Mouse (Mus musculus) midbrain, embryonic 14.5 days (tissue): ENCODE measurements around the gene Atxn1. TPM values are rescaled to one million over a fixed set of nuclear protein-coding genes. Genes with fewer than 3 reads are reported as not detected.

ENCODE experiments used
- ATAC-seq: fragments of 200-750 bp; cut with Nextera tagmentation; 2 replicates; pipeline ENCODE4 v1.8.0; 2017; ENCODE audit warnings: moderate number of reproducible peaks, moderate library complexity; ENCODE audit not compliant: low FRiP score, low TSS enrichment
- DNase-seq: peaks from one replicate; pipeline ENCODE4 v3.0.0-alpha.2; 2015
- H3K27ac ChIP-seq: fragments of 300-500 bp; sonication (generic); replicated peaks from 2 replicates; pipeline ENCODE4 v1.5.1; 2014; ENCODE audit warnings: mild to moderate bottlenecking, low read depth, low read length, moderate library complexity
- H3K27me3 ChIP-seq: fragments of 300-500 bp; sonication (generic); 2 replicates; pipeline ENCODE4 v1.6.1; 2014; ENCODE audit warnings: low read length, control low read depth, mixed read lengths; ENCODE audit not compliant: control insufficient read depth, insufficient read depth
- H3K36me3 ChIP-seq: fragments of 300-500 bp; sonication (generic); 2 replicates; pipeline ENCODE4 v1.6.1; 2014; ENCODE audit warnings: low read length, control low read depth; ENCODE audit not compliant: control insufficient read depth, insufficient read depth
- H3K4me1 ChIP-seq: fragments of 300-500 bp; sonication (generic); 2 replicates; pipeline ENCODE4 v1.6.1; 2014; ENCODE audit warnings: mild to moderate bottlenecking, antibody characterized with exemption, low read length, control low read depth; ENCODE audit not compliant: control insufficient read depth, insufficient read depth
- H3K4me2 ChIP-seq: fragments of 300-500 bp; sonication (generic); 2 replicates; pipeline ENCODE4 v1.6.1; 2014; ENCODE audit warnings: mild to moderate bottlenecking, low read length, moderate library complexity
- H3K4me3 ChIP-seq: fragments of 300-500 bp; sonication (generic); replicated peaks from 2 replicates; pipeline ENCODE4 v1.5.1; 2014; ENCODE audit warnings: low read depth, low read length
- H3K9ac ChIP-seq: fragments of 300-500 bp; sonication (generic); replicated peaks from 2 replicates; pipeline ENCODE4 v1.6.1; 2014; ENCODE audit warnings: mild to moderate bottlenecking, low read length, moderate library complexity
- H3K9me3 ChIP-seq: fragments of 300-500 bp; sonication (generic); 2 replicates; pipeline ENCODE4 v1.6.1; 2016; ENCODE audit warnings: low read length, control low read depth, mixed read lengths; ENCODE audit not compliant: control insufficient read depth
- WGBS: fragments of 180-500 bp; shearing (Covaris S2); extraction: QIAGEN DNeasy Blood & Tissue Kit; methylation state at CpG from one replicate; pipeline ENCODE4 v1.1.7; 2014; 5-methylcytosine and 5-hydroxymethylcytosine counted together
- polyA plus RNA-seq: library from polyadenylated mRNA; unstranded; fragments of >200 nt; fragmentation: Nextera tagmentation; extraction: Ambion mirVana; gene quantifications from 2 replicates; pipeline ENCODE4 v1.2.1, GENCODE M21; 2014

Atxn1 gene
- polyA plus RNA-seq: 7.3 and 8.7 TPM in 2 replicates

DNA sequence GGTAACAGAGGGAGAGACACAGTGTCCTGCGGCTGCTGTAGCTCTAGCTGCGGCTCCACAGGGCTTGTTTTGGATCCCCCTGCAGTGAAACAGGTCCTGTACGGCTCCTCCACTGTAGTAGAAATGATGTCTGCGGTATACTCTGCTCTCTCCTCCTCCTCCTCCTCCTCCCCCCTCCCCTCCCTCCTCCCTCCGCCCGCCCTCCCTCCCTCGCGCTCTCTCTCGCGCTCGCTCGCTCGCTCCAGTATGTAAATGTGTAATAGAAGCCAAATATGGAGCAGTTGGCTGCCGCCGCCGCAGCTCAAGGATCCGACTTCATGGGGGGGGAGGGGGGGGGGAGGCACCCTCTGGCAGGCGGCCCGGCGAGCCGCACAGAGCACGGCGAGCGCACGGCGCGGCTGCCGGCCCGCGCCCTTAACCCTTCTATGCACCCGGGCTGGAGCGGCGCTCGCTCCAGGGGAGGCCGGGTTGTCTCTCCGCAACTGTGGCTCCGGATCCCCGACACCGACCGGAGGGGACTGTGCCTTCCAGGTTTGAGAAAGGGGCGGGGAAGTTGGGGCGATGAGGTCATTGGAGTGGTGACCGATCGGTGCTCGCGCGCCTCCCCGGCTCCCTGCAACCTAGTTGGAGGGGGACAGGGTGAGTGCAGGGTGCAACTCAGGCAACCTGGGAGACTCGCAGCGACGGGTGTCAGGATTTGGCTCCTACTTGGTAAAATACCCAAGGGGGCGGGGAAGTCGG, at the start of gene Atxn1:
TSS of gene Atxn1 (minus strand) at position 156 of the 741 bp plus-strand sequence.
- H3K4me1 ChIP-seq: peaks cover 36% of the 10 kb centered on the region
- peak within 1 kb of the TSS; percentile 97 for H3K27ac ChIP-seq
- H3K4me3 ChIP-seq: peak within 1 kb of the TSS; percentile 94
- no peaks in the 10 kb centered on the region for H3K9me3 ChIP-seq
- no peaks in the 10 kb centered on the region for H3K27me3 ChIP-seq
- peak within 1 kb of the TSS; percentile 95 for H3K9ac ChIP-seq
- ATAC-seq (peak; percentile 75), DNase-seq (peak; percentile 89)
- peak within 1 kb of the TSS; percentile 85 for H3K4me2 ChIP-seq
- under 1% methylated on average over 50 of the region's 53 CpGs for WGBS
- H3K36me3 ChIP-seq: no peaks in the 10 kb centered on the region

DNA sequence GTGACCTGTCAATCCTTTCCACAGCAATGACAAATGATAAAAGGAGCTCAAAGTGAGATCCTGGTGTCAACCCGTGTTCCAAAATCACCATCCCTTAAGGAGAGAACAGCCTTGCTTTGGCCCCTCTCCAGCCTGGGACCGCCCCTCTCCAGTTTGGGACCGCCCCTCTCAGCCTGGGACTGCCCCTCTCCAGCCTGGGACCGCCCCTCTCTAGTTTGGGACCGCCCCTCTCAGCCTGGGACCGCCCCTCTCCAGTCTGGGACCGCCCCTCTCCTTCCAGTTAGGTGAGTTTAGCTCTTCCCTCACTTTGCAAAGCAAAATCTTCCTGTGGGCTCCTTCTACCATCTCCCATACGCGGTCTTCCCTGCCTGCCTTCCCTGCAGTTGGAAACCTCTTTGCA, 46.4 kb upstream of the Atxn1 start:
- H3K4me2 ChIP-seq: no peak overlapping the region
- peaks cover 16% of the 10 kb centered on the region for H3K4me1 ChIP-seq
- no peaks in the 10 kb centered on the region for H3K36me3 ChIP-seq
- H3K4me3 ChIP-seq: no peak overlapping the region
- H3K27me3 ChIP-seq: no peaks in the 10 kb centered on the region
- WGBS: 33% methylated on average over 9 of the region's 9 CpGs
- DNase-seq (no peak), ATAC-seq (no peak)
- H3K9me3 ChIP-seq: no peaks in the 10 kb centered on the region
- H3K9ac ChIP-seq: no peak overlapping the region
- H3K27ac ChIP-seq: no peak overlapping the region

DNA sequence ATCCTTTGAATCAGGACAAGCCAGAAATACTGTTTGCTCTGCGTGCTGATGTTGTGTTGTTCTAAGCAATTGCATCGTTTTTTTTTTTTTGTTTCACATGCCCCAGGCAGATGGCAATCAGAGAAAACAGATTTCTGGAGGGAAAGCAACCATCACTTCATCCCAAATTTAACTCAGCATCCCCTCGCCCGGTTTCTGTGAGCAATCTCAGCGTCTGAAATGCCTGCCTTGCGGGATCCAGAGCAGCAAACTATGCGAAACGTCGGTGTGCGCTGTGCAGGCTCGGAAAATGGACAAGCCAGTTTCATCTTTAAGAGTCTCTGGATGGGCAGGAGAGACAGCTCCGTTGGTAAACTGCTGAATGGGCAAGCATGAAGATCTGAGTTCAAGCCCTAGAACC, 45.3 kb upstream of the Atxn1 start:
- Histone ChIP-seq H3K27me3 (no peaks in the 10 kb centered on the region), H3K36me3 (no peaks in the 10 kb centered on the region), H3K27ac (no peak overlapping the region), H3K4me3 (no peak overlapping the region), H3K9me3 (no peaks in the 10 kb centered on the region), H3K9ac (no peak overlapping the region), H3K4me1 (peaks cover 24% of the 10 kb centered on the region), H3K4me2 (no peak overlapping the region)
- no peak for ATAC-seq
- no peak for DNase-seq
- 84% methylated on average over 12 of the region's 12 CpGs for WGBS

DNA sequence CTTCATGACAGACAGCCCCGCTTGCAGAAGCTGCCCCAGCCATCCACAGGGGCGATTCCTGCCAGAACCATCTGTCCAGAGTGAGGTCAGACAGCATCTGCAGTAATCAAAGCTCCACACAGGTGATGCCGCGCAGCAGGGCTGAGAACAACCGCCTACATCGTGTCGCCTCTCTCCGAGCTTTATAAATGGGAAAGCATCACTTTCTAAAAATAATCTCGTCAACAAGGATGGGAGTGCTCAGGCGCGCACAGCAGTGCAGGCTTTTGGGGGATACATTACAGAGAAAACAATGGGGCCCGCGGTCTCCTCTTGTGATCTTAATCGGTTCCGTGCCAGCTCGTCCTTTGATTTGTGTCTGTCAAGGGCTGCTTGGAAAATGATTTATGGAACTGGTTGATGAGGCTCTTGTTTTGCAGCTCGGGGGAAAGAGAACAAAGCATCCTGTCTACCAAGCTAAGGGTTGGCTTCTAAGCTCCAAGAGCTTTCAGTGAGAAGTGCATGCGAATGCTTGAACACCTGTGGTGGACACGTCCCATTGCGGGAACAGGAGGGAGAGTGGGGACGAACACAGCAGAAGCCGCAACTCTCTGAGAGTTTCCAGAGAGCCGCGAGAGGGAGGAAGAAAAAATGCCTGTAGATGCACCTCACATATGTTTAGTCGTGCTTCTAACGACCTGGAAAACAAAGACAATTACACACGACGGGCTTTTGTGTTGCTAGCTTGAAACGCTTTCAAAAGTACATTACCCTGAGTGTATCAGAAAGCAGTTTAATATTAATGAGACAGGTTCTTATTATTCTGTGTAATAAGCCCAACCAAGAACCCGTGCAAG, 44.2 kb upstream of the Atxn1 start:
- Histone ChIP-seq H3K4me2 (peak overlapping the region; percentile 51), H3K36me3 (no peaks in the 10 kb centered on the region), H3K9ac (no peak overlapping the region; the same call in 1 of the 2 replicates), H3K27me3 (no peaks in the 10 kb centered on the region), H3K27ac (peak overlapping the region; percentile 32), H3K4me1 (peaks cover 24% of the 10 kb centered on the region), H3K4me3 (peak overlapping the region; percentile 17), H3K9me3 (no peaks in the 10 kb centered on the region)
- ATAC-seq (no peak), DNase-seq (peak; percentile 59)
- 10% methylated on average over 30 of the region's 30 CpGs for WGBS

DNA sequence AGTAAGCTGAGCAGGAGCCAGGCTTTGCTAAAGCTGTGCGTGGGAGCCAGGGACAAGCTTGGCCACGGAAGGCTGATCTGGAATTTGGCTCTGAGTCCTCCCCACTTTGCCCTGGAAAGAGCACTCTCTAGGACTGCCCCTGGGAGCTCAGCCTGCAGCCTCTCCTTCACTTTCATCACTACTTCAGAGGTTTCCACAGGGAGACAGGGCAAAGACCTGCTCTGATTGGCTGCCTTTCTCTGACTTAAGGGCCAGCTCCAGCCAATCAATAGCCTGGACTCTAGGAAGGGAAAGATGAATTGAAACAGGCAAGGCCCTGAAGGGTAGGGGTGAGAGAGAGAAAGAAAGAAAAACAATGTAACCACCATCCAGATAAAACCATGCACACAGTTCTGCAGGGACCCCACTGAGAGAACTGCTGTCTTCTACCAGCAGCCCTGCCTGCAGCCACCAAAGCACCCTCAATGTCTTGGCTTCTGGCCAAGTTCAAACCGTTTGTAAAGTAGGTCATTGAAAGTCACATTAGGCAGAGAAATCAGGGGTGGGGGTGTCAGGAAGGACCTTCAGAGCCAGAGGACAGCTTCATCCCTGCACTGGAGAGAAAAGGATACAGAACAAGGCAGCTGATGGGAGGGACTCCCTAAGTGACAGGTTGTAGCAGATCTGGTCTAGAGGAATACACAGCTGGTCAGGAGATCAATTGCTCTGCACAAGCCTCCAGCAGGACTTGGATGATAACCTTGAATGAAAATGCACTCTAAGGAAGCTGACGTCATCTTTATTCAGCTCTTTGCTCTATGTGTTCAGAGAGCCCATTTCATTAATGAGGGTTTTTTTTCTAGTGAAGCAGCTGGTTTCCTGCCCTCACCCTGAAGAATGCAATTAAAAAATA, 41.6 kb upstream of the Atxn1 start:
- peak; percentile 78 for DNase-seq
- H3K9ac ChIP-seq: no peak overlapping the region
- H3K4me2 ChIP-seq: peak overlapping the region; percentile 34
- 6% methylated on average over 4 of the region's 4 CpGs for WGBS
- peaks cover 24% of the 10 kb centered on the region for H3K4me1 ChIP-seq
- no peak overlapping the region for H3K4me3 ChIP-seq
- H3K27me3 ChIP-seq: no peaks in the 10 kb centered on the region
- peak overlapping the region; percentile 58 for H3K27ac ChIP-seq
- no peaks in the 10 kb centered on the region for H3K36me3 ChIP-seq
- H3K9me3 ChIP-seq: no peaks in the 10 kb centered on the region
- ATAC-seq: peak; percentile 82; the same call in 1 of the 2 replicates

DNA sequence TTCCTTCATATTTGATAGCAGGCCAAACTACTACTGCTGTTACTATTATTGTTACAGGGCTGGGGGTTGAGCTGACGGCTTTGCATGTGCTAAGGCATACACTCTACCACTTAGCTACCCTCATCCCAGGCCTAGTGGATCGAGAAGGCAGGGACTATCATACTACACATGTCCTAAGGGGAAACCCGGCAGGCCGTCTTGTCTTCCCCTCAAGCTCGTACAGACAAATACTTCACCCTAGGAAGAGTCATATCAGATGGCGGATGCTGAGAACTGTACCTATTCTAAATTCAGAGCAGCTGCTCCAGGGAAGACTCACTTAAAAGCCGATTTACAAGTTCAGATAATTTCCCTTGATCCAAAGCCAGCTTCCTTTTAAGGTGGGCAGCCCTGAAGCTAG, 40.8 kb upstream of the Atxn1 start:
- WGBS: 72% methylated on average over 7 of the region's 7 CpGs
- DNase-seq (no peak), ATAC-seq (no peak)
- Histone ChIP-seq H3K4me3 (no peak overlapping the region), H3K9ac (no peak overlapping the region), H3K27ac (0 out of 2 replicates have a peak overlapping the region, but pooled peaks have one; percentile 41), H3K4me2 (peak overlapping the region; percentile 34), H3K9me3 (no peaks in the 10 kb centered on the region), H3K36me3 (no peaks in the 10 kb centered on the region), H3K27me3 (no peaks in the 10 kb centered on the region), H3K4me1 (peaks cover 24% of the 10 kb centered on the region)

DNA sequence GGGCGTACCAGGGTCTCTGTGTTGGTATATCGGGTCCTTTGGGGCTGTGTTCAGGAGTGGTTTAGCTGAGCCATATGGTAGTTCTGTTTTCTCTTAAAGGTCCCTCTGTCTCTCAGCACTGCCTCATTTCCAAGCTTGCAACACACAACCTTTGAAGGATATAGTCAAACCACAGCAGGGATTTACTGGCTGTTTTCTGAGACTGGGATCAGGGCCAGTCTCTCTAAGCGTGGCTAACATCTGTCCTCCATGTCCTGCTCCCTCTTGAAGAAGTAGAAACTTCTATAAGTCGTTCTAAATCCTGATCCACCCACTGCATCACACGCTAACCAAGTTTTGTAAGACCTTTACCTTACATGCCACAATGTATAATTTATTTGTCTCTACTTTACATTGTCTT, 36.5 kb upstream of the Atxn1 start:
- 83% methylated on average over 5 of the region's 5 CpGs for WGBS
- no peak overlapping the region for H3K4me2 ChIP-seq
- DNase-seq (no peak), ATAC-seq (no peak)
- H3K4me1 ChIP-seq: peaks cover 9% of the 10 kb centered on the region
- no peak overlapping the region for H3K27ac ChIP-seq
- no peaks in the 10 kb centered on the region for H3K27me3 ChIP-seq
- no peak overlapping the region for H3K4me3 ChIP-seq
- H3K9ac ChIP-seq: no peak overlapping the region
- no peaks in the 10 kb centered on the region for H3K36me3 ChIP-seq
- H3K9me3 ChIP-seq: no peaks in the 10 kb centered on the region

DNA sequence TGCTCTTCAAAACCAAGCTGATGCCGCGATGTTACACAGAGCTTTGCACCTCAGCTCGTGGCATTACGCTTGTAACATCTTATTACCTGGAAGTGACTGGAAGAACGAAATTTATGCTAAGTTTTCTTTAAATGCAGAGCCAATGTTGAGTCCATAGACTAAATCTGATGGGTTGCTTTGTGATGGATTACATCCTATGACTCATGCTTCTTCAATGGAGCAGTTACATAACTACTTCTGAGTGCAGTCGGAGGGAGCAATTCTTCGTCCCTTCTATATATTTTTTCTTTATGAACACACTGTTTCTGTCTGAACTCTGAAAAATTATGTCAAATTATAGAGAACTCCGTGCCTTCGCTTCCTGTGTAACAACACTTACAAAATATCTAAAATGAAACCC, 28.1 kb upstream of the Atxn1 start:
- Histone ChIP-seq H3K36me3 (no peaks in the 10 kb centered on the region), H3K4me3 (no peak overlapping the region), H3K27me3 (no peaks in the 10 kb centered on the region), H3K27ac (no peak overlapping the region), H3K9ac (no peak overlapping the region), H3K4me2 (no peak overlapping the region), H3K9me3 (no peaks in the 10 kb centered on the region), H3K4me1 (no peaks in the 10 kb centered on the region)
- no peak for DNase-seq
- no peak for ATAC-seq
- 89% methylated on average over 9 of the region's 9 CpGs for WGBS
